Mouse (Mus musculus) cerebellum, postnatal 10 days (tissue): Measurements from ENCODE around the gene Pam.

ENCODE experiments used
- DNase-seq, 2 experiments: peaks; one replicate each; pipeline ENCODE4 v3.0.0; 2021; ENCODE audit warnings: mixed read lengths in 2 of 2

Gene Pam

GRCm38 (mm10) chr1:98095246-98095990, at the start of gene Pam:
Pam (minus strand) TSS chr1:98095646.
- peak; percentile 75 to 83 for DNase-seq

GRCm38 (mm10) chr1:98144845-98145244, 49.4 kb upstream of the Pam start:
- peak; percentile 16 to 43 for DNase-seq

GRCm38 (mm10) chr1:98131244-98131643, 35.8 kb upstream of the Pam start:
- DNase-seq = no peak

- no peak for DNase-seq
Measured at GRCm38 (mm10) chr1:98129561-98130347, 34.3 kb upstream of the Pam start.

GRCm38 (mm10) chr1:98129111-98129510, 33.7 kb upstream of the Pam start:
- no peak for DNase-seq

- DNase-seq = no peak
Measured at GRCm38 (mm10) chr1:98128338-98129096, 33.1 kb upstream of the Pam start.

GRCm38 (mm10) chr1:98126268-98126667, 30.8 kb upstream of the Pam start:
- no peak for DNase-seq

- no peak for DNase-seq
Measured at GRCm38 (mm10) chr1:98124727-98125126, 29.3 kb upstream of the Pam start.

- DNase-seq = no peak
Measured at GRCm38 (mm10) chr1:98119595-98119994, 24.1 kb upstream of the Pam start.

GRCm38 (mm10) chr1:98107599-98107998, 12.2 kb upstream of the Pam start:
- DNase-seq = no peak

GRCm38 (mm10) chr1:98099441-98099840, 4.0 kb upstream of the Pam start:
- no peak for DNase-seq

GRCm38 (mm10) chr1:98097957-98098729, 2.7 kb upstream of the Pam start:
- no peak for DNase-seq

GRCm38 (mm10) chr1:98096396-98096935, 1.0 kb upstream of the Pam start:
- no peak for DNase-seq

- DNase-seq = no peak
Measured at GRCm38 (mm10) chr1:98095991-98096330, 515 bp upstream of the Pam start.

- DNase-seq = peak; percentile 54 to 60
Measured at GRCm38 (mm10) chr1:98094811-98095245, 618 bp downstream of the Pam start.

GRCm38 (mm10) chr1:98089336-98089975, 6.0 kb downstream of the Pam start:
- no peak for DNase-seq

GRCm38 (mm10) chr1:98086456-98086855, 9.0 kb downstream of the Pam start:
- DNase-seq = no peak

- no peak for DNase-seq
Measured at GRCm38 (mm10) chr1:98084596-98085274, 10.7 kb downstream of the Pam start.

GRCm38 (mm10) chr1:98083508-98083907, 11.9 kb downstream of the Pam start:
- no peak for DNase-seq

- DNase-seq = no peak
Measured at GRCm38 (mm10) chr1:98082988-98083387, 12.5 kb downstream of the Pam start.

GRCm38 (mm10) chr1:98080431-98080830, 15.0 kb downstream of the Pam start:
- no peak for DNase-seq
